Mouse (Mus musculus) gastrocnemius, postnatal 14 days (tissue): ENCODE measurements around the gene Crybg3. TPM values are rescaled to one million over a fixed set of nuclear protein-coding genes. Genes with fewer than 3 reads are reported as not detected.

Experiments used
- DNase-seq: peaks from one replicate; pipeline ENCODE4 v3.0.0; 2021; ENCODE audit warnings: mixed read lengths
- intact Hi-C: fragments of 180-260 bp; cut with DNase I; formaldehyde crosslinking; loops from one replicate; pipeline ENCODE4 v1.15.1; 2025; ENCODE audit warnings: low total_unique reads
- total RNA-seq, 2 experiments: library from RNA; stranded (reverse); gene quantifications; 2 replicates each; pipeline ENCODE4 v1.2.3; 2021

Crybg3 gene
- total RNA-seq, 2 experiments from 2014 or later, result 20.6 to 22.4 TPM

DNA sequence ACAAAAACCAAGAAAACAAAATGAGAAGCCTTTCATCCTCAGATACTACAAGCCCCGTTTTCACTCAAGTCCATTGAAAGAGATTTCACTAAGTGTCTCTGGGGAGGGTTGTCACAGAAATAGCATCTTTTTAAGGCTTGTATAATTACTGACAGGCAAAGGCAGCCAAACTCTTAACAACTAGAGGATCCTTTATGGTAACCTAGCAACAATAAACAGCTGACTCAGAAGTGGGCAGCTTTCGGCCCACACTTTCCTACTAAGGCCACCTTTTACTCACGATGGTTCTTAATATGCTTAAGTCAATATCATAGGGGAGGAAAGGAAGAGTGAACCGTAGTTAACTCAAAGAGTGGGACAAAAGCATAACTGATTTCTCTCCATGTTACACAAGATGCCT is 53.3 kb downstream of the Crybg3 start:
- no peak for DNase-seq
- intact Hi-C loops, result no loop called here

DNA sequence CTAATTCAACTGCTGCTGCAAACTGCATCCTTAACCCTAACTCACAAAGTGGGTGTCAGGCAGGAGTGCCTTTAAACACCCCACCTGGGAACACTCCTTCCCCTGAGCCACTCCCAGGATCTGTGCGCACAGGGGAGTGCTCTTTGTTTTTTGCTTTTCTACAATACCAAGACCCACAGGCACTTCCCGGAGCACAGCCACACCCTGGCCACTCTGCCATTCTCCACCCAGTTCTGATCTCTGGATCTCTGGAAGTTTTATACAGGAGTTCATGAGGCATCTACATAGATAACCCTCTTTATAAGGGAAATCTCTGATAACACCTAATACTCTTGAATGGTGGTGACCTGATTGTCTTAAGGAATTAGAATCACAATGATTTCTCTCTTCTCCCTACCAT is 55.4 kb downstream of the Crybg3 start:
- intact Hi-C loops, result no loop called here
- DNase-seq, result no peak

DNA sequence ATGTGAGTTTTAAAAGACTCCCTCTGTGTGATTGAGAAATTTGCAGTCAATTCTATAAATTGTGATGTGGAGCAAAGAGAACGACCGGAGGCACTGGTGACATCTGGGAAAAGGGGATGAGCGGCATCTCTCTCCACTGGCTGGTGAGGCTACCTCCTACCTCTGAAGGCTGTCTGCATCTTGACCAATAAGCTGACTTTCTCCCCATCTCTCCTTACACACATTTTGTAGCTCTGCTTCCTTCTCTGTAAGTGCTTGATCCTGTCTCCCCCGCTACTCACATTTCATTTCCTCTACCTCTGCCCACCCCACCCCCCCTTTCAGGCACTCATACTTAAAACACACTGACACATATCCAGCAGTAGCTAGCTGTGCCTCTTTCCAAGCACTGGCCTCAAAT is 59.4 kb downstream of the Crybg3 start:
- intact Hi-C loops, result no loop called here
- no peak for DNase-seq

DNA sequence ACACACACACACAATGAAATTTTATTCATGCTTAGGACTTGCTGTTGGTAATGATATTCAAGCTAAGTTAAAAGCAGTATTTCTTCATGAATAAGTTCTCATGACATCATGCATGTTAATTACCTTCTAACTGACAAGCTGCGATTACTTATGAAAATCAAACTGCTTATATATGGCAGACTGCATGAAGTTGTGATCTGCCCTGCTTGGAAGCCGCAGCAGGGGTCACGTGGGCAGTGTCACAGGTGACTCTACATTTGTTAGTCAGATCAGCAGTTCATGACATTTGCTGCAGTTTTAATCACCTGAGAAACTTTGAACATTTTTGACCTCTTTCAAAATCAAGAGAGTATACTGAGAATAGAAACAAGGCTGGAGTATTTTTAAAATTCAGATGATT is 59.8 kb downstream of the Crybg3 start:
- DNase-seq, result no peak
- intact Hi-C loops, result no loop called here

DNA sequence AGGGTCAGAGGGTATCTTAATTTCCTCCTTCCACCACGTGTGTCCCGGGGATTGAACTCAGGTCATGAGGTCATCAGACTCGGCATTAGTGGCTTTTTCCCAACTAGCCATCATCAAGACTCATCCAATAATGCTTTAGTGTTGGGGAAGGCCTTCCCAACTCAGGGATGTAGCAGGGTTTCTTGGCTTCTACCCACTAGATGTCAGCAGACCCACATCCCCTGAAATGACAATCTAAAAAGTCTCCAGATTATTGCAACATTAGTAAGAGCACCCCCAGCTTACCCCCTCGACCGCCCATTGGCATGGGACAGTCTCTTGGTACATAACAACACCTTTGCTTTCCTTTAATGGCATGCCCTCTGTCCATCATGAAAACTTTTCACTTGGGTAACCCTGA is 65.1 kb downstream of the Crybg3 start:
- intact Hi-C loops, result no loop called here

DNA sequence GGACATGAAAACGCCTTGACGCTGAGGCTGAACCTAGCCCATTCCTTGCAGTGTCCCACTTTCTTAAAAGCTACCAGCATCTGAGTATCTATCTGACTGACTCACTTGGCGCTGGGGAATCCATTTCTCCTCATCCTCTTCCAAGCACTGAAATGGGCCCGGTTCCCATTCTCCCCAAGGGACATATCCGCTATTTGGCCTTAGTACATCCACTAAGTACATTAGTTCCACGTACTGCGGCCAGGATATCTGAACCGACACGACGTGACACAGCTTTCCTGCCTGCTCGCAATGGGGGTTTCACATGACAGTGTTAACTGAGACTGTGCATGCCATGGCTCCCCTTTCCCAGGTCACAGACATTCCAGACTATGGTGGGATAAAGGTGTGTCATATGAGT is 66.4 kb downstream of the Crybg3 start:
- DNase-seq, result peak; percentile 66
- intact Hi-C loops, result no loop called here

More for the DNA sequence above, 65.1 kb downstream of the Crybg3 start:
- DNase-seq, result no peak

DNA sequence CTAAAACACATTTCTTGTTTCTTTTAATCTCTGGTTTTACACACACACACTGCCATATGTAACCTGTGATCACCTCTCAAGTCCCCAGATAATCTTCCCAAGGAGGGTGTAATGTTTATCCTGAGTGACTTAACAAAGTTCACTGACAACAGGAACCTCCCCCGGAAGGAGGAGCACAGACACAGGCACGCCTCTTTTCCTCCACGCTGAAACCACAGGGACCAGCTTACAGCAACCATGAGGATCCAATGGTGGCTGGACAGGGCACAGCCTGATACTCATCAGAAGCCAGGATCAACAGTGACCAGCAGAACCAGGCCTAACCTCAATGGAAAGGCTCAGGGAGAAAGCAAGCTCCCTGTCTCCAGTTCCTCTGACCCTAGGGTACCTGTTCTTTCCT is 68.2 kb downstream of the Crybg3 start:
- DNase-seq, result no peak
- intact Hi-C loops, result no loop called here

DNA sequence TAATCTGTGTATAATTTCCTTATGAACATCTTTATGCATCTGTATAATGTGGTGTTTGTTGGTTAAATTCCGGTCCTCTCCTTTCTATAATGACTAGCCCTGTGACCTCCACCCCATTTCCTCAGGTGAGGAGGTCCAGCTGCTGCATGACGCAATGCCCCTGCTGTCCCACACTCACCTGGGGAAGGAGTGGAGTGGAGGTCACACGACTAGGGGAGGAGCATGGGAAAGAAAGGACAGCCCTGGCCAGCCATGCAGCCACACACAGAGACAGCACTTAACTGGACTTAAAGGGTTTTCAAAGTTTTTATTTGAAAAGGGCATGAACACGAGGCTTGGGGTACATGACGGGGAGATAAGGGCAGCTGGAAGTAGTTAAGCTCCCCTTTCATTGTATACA is 69.5 kb downstream of the Crybg3 start:
- intact Hi-C loops, result no loop called here
- DNase-seq, result no peak

DNA sequence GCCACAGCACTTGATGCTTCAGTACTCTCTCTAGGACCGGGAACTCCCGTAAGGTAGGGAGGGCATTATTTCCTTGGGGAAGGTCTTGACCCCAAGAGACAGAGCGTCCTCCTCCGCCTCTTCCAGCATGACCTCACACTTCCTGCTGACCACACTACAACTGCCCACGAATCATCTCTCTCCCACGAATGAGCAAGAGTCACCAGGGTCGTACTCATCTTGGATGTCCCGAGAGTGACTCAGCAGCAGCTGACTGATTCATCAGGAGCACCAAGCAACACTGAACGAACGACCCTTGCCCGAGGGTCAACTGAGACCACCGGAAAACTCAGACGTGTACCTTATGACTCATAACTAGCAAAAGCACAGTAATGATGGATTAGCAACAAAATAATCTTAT is 71.2 kb downstream of the Crybg3 start:
- no peak for DNase-seq
- intact Hi-C loops, result no loop called here

DNA sequence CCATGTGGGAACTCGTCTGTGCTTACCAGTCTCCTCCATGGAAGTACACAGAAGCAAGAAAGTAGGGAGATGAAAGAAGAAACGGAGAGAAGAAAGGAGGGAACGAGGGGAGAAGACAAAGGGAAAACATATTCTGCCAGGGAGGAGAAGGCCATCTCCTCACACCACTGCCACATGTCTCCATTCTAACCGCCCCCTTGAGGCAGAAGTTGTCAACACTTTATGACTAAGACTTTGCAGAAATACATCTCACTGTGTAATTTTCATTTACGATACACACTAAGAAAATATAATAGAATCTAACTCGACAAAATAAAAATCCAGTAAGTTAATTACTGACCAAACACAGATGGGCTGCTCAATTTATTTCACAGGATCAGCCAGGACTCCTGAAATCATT is 73.8 kb downstream of the Crybg3 start:
- intact Hi-C loops, result no loop called here
- no peak for DNase-seq

DNA sequence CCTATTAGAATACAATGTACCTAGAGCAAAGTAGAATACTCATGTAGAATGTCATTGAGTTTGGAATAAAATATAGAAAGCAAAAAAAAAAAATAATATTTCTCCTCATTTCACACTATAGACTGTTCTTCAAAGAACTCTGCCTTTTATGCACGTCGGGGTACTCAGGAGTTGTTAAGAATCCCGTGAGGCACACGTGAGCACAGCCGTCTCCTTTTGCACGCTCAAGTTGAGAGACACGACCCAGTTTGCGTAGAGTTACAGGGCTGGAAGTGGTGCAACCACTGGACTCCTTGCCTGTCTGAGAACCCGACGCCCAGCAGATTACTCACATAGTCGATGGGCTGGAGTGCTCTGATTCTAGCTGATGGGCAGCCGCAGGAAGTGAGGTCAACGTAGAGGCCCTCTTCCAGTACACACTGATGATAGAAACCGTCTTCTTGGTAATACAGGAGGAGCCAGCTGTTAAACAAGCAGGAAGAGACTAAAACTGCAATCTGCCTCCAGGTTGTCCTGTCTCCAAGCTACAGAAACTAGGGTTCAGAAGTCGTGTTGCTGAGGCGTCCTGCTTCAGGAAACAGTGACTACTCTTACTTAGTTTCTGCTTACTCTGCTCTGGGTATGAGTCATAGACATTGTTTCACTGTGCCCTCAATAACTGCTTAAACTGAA is 78.9 kb downstream of the Crybg3 start:
- intact Hi-C loops, result no loop called here
- DNase-seq, result no peak

DNA sequence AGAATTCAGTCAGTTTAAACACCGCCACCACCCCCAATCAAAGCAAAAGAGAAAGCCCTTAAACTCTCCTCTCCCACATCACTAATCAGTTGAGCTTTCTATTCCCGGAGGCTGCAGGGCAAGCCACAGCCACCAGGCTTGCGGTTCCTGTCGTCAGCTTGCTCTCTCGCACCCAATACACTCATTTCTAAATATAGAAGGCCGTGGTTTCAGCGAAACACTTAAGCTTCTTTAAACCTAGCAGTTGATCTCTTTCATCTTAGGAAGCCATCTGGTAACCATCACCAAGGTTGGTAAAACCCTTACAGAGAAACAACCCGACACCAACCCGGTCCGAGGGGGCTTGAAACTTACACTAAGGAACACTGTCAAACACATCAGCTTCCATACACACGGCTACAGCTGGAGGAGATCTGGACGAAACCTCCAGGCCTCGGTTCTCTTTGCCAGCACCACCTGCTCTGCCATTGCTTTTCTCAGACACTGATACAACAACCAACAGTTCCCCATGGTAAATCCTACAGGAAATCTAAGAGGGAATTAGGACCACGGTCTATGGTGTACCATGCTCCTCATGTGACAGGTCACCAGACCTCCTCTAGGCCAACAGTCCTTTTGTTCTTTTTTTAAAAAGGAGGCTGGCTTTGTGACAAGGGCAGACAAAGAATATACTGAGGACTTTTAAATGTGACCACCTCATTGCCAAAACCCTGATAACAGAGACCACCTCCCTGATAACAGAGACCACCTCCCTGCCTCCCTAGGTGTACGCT is 83.1 kb downstream of the Crybg3 start:
- DNase-seq, result no peak
- intact Hi-C loops, result no loop called here

DNA sequence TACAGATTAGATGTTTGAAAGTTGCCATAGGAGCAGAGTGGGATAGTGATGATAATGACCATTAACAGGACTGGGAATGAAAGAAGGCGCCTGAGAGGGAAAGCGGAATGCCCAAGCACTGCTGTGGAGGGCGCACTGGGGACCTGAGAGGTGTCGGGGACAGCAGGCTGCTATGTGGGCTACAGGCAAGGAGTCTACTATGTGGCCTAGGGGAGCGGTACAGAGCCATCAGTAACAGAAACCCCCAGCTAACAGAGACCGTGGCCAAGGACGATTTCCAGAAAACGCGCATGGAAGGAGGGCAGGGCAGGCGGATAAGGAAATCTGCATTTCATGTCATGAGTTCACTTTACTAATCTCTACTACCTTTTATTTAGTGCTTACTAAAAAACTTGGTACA is 83.8 kb downstream of the Crybg3 start:
- intact Hi-C loops, result no loop called here
- no peak for DNase-seq

DNA sequence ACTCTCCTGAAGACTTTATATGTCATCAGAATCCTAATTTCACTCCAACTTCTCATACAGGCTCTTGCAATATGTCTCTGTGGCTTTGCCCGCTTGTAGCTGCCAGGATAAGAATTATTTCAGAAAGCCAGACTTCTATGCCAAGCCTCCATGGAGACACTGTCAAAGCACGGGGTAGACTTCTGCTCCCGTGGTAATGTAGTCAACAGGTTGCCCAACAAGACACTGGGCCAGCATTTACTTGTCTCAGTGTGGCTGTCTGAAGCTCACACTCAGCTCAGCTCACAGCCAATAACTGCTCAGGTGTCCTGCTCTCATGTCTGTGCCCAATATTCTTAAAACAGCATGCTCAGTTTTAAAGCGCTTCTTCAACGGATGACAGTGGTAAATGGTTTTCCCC is 85.6 kb downstream of the Crybg3 start:
- no peak for DNase-seq
- intact Hi-C loops, result no loop called here

DNA sequence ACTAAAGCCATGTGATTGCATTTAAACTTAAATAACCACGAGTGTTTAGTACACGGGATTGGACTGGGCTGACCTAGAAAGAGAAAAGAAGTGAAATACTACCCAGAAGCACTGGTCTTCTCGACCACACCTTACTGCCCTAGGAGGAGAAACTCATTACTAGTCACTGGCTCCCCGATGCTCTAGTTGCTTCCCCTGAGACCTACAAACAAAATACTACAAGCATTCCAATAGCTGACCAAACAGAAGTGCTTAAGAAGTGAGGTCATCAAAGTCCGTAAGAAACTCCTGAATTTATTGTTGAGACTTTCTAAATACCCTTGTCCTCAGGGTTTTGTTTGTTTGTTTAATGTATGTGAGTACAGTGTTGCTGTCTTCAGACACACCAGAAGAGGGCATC is 90.9 kb downstream of the Crybg3 start:
- intact Hi-C loops, result no loop called here
- DNase-seq, result no peak

DNA sequence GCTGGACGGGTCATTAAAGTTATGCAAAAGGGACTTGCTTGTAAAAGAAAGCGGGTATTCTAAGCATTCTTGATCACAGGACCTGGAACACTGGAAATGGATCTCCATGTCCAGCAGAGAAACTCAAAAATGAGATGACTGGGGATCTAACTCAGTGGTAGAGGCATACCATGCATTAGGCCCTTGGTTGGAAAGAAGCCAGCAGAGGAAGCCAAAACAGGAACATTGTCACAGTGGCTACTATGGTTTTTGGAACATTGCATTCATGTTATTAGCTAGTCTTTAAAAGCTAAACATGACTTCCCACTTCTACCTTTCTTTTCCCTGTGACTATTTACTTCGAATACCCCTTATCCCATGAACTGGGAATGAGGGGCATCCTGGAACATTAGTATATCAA is 101.6 kb downstream of the Crybg3 start:
- DNase-seq, result no peak
- intact Hi-C loops, result no loop called here

DNA sequence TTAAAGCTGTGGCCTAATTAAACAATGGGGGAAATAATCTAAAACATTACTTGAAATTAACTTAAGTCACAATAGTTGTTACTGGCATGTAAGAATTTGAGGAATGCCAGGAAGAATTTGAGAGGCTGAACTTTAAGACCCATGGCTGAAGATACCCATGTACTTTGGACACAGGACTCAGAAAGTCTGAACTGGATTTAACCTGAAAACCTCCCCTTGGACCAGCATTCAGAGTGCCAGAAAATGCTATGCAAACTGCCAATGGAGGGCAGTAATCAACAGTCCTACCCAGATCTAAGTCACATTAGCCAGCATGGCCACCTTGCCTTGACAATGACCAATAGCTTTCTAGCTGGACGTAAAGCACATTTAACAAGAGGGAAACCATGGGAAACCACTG is 102.8 kb downstream of the Crybg3 start:
- intact Hi-C loops, result no loop called here

DNA sequence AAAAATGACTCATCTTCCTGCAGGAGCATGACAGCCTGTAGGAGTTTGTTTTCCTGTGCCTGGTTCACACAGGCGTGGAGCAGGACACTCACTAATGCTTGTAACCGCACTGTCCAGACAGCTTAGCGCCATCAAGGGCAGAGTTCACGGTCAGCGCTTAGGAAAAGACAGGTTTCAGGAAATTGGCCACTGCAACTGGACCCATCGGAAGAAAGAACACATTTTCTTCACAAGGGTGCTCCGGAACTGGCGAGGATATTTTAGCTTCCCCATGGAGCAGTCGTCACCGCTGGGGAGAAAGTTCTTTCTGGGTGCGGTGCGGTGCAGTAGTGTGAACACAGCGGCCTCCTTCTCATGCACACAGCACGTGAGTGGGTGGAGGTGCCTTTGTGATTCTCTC is 107.6 kb downstream of the Crybg3 start:
- intact Hi-C loops, result no loop called here
- DNase-seq, result no peak

More for the DNA sequence above, 102.8 kb downstream of the Crybg3 start:
- DNase-seq, result no peak

DNA sequence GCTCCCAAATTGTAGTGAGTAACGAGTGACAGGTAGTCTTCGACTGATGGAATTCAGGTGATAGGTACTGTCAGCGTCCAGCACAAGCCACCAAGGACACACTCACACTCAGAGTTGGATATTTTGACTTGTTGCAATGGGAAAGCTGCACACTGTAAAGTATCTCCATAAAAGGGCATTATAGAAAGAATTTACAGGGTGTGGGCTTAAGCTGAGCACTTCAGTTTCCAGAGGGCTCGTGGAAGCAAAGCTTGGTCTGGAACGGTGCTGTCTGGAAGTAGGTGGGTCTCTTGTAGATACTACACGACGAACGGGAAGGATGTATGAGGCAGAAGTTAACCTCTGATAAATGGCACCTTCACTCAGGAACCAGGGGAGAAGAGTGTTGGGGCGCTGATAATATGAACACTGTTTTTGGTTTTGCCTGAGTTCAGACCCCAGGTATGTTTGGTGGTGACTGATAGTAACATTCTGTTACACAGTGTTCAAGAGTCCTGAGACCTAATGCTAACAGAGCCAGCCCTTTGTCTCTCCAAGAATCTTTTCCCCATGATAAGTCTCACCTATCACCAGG is 112.7 kb downstream of the Crybg3 start:
- no peak for DNase-seq
- intact Hi-C loops, result no loop called here

DNA sequence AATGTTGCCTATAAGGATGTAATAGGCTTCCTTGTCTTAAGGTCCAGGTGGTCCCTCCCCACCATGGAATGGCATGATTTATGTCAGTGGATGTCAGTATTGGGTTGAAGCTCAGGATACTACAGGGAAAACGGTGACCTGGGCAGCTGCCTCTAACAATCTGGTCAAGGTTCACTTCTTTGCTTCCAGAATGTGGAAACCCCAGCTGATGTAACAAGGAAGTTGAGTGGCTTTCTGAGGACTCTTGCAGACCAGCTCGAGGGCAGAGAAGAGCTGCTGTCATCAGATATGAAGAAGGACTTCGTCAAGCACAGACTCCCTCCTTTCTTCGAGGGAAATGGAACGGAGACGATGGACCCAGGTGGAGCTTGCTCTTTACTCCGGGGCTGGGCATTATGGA is 113.5 kb downstream of the Crybg3 start:
- DNase-seq, result no peak
- intact Hi-C loops, result no loop called here

DNA sequence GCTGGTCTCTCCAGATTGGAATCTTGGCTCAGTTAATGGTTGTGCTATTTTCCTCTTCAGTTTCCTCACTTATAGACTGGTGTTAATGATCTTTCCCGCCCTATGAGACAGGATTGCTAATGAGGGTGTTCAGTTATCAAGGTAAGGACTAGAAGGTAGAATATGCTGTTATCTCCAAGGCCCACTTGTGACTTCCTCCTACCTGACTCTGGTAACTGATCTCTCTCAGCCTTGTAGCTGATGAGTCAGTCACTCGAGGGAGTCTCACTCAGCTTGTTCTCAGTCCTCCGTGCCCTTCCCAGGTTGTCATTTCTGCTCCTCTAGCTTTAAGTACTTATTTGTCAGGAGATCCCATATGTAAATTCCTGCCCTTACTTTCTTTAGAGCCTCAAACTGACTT is 122.8 kb downstream of the Crybg3 start:
- DNase-seq, result no peak
- intact Hi-C loops, result loop anchor here (5.0 kb wide), 1 partner anchor 139 kb away; no protein-coding TSS in a partner anchor
